Mouse (Mus musculus) brain, embryonic 14.5 days (tissue): ENCODE measurements at regions not wholly inside any gene's neighbourhood (a gene's known extent, or its start where the extent isn't known, plus 50 kb on each side); places are given as distances from the start of the nearest gene placed in this dataset.

Experiments
- CTCF ChIP-seq: fragments of 200-500 bp; IDR thresholded peaks from 2 replicates; pipeline ENCODE4 v1.5.1; 2012; ENCODE audit warnings: inconsistent platforms, mild to moderate bottlenecking, moderate library complexity, borderline replicate concordance; ENCODE audit not compliant: insufficient read depth, insufficient read length; ENCODE audit errors: extremely low read depth
- POLR2A ChIP-seq: fragments of 200-500 bp; IDR thresholded peaks from 2 replicates; pipeline ENCODE4 v1.6.1; 2012; ENCODE audit warnings: mild to moderate bottlenecking, inconsistent platforms, borderline replicate concordance; ENCODE audit not compliant: poor library complexity, insufficient read depth, insufficient read length, severe bottlenecking; ENCODE audit errors: extremely low read depth

- TF ChIP-seq CTCF (no peak), POLR2A (no peak)
These were observed 111.4 kb downstream of the Ifi44 start for GRCm38 (mm10) chr3:151638326-151638725.
